Mouse (Mus musculus): ENCODE results near the gene Lhx6. TPM values are rescaled to one million over a fixed set of nuclear protein-coding genes. Genes with fewer than 3 reads are reported as not detected.

The Lhx6 gene
- polyA plus RNA-seq, 1 experiment, result 0.58 TPM

DNA sequence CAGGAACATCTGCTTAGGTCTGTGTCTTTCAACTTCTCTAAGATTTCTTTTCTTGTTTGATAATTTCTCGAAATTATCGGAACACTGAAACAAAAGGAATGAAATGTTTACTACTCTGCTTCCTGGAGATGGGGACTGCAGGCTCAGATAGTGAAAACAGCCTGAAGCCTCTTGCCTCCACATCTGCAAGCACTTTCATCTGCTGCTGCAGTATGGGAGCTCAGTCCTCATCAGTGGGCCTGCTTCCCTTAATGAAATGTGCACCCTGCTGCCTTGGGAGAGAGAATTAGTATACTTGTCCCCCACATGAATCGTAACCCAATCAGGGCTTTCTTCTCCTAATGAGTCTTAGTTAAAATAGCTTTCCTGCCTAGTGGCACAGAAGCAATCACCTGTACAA lies 23.8 kb upstream of the Lhx6 start:
- Histone ChIP-seq H3K4me3 (ENCODE audit: control insufficient read depth, insufficient read depth, low read length) (no peak overlapping the region), H3K4me1 (replicated peaks; ENCODE audit: control insufficient read depth, insufficient read depth, low read length) (no peaks in the 10 kb centered on the region), H3K36me3 (ENCODE audit: control insufficient read depth, insufficient read depth, low read length) (peaks cover 70% of the 10 kb centered on the region), H3K27me3 (ENCODE audit: control insufficient read depth, insufficient read depth, low read length) (no peaks in the 10 kb centered on the region), H3K27ac (ENCODE audit: control insufficient read depth, insufficient read depth, low read length) (no peak overlapping the region)
- no peak for TF ChIP-seq POLR2A (IDR thresholded peaks at IDR 0.05; ENCODE audit: control insufficient read depth, extremely low read depth, insufficient read depth, low read length, poor library complexity)
- no peak for TF ChIP-seq CTCF (IDR thresholded peaks at IDR 0.05; ENCODE audit: borderline replicate concordance, control insufficient read depth, extremely low read depth, insufficient read depth, low read length, poor library complexity)
- 97% methylated on average over 3 of the region's 3 CpGs for WGBS
- no peak for DNase-seq

DNA sequence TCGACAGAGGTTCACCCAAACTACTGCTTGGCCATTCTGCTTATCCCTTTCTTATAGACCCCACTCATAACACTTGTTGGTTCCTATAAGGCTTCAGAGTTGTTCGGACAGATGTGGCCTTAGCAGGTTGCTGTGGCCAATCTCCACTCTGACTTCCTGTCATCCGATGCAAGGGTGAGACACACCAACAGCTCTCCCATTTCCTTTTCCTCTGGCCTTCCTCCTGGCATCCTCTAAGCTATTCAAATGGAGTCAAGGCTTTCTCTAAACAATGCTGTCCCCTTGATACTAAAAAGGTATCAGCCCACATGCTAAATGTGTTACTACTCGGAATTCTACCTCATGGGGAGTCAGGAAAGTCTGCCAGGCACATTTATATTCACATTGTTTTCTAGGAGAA lies 22.8 kb upstream of the Lhx6 start:
- H3K4me1 ChIP-seq (replicated peaks; ENCODE audit: control insufficient read depth, insufficient read depth, low read length), result no peaks in the 10 kb centered on the region
- H3K27ac ChIP-seq (ENCODE audit: control insufficient read depth, insufficient read depth, low read length), result no peak overlapping the region
- WGBS, result 90% methylated on average over 4 of the region's 4 CpGs
- H3K36me3 ChIP-seq (ENCODE audit: control insufficient read depth, insufficient read depth, low read length), result peaks cover 59% of the 10 kb centered on the region
- no peak overlapping the region for H3K4me3 ChIP-seq (ENCODE audit: control insufficient read depth, insufficient read depth, low read length)
- no peak for TF ChIP-seq POLR2A (IDR thresholded peaks at IDR 0.05; ENCODE audit: control insufficient read depth, extremely low read depth, insufficient read depth, low read length, poor library complexity)
- no peak for TF ChIP-seq CTCF (IDR thresholded peaks at IDR 0.05; ENCODE audit: borderline replicate concordance, control insufficient read depth, extremely low read depth, insufficient read depth, low read length, poor library complexity)
- no peak for DNase-seq
- H3K27me3 ChIP-seq (ENCODE audit: control insufficient read depth, insufficient read depth, low read length), result no peaks in the 10 kb centered on the region

DNA sequence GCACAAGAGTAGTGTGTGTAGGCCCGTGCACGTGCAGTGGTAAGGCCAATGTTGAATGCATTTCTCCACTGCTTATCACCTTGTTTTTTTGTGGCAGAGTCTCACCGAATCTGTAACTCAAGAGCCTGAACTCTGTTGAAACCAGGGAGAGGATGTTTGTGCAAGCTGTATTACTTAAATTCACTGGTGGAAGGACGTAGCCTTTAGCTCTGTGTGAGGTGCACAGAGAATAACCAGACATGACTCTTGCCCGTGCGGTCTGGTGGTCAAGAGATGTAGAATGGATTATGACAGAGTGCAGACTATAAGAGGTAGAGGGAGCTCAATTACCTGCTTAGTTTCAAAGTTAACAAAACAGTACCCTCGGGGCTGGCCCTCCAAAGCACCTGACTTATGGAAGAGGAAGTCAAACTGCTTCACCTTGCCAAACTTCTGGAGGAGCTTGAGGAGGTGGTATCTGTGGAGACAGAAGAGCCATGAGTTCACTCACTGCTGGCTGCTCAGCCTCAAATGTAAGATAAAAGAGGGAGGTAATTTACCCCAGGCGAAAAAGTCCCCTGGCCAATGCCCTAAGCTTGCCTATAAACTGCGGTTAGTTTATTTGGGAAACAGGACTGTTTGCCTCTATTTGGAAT lies 21.7 kb upstream of the Lhx6 start:
- no peak for TF ChIP-seq CTCF (IDR thresholded peaks at IDR 0.05; ENCODE audit: borderline replicate concordance, control insufficient read depth, extremely low read depth, insufficient read depth, low read length, poor library complexity)
- no peak for TF ChIP-seq POLR2A (IDR thresholded peaks at IDR 0.05; ENCODE audit: control insufficient read depth, extremely low read depth, insufficient read depth, low read length, poor library complexity)
- WGBS, result 92% methylated on average over 9 of the region's 9 CpGs
- no peak for DNase-seq
- H3K27me3 ChIP-seq (ENCODE audit: control insufficient read depth, insufficient read depth, low read length), result no peaks in the 10 kb centered on the region
- no peak overlapping the region for H3K4me3 ChIP-seq (ENCODE audit: control insufficient read depth, insufficient read depth, low read length)
- peaks cover 62% of the 10 kb centered on the region for H3K36me3 ChIP-seq (ENCODE audit: control insufficient read depth, insufficient read depth, low read length)
- H3K4me1 ChIP-seq (replicated peaks; ENCODE audit: control insufficient read depth, insufficient read depth, low read length), result no peaks in the 10 kb centered on the region
- no peak overlapping the region for H3K27ac ChIP-seq (ENCODE audit: control insufficient read depth, insufficient read depth, low read length)

DNA sequence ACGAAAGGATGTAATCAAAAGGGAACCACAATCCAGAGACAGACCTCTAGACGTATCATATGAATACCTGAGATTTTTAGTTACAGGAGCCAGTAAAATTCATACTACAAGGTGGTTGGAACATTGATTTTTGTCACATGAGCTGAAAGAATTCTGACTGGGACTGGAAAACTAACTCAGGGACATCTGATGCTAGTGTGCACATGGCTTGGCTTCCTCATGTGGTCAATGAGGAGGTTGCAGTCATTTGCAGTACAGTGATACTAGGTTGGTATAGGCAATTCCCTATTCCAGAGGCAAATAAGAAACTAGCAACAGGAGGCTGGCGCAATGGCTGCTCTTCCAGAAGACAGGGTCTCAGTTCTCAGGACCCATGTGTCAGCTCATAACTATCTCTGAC lies 7.4 kb upstream of the Lhx6 start:
- 61% methylated on average over 3 of the region's 3 CpGs for WGBS

DNA sequence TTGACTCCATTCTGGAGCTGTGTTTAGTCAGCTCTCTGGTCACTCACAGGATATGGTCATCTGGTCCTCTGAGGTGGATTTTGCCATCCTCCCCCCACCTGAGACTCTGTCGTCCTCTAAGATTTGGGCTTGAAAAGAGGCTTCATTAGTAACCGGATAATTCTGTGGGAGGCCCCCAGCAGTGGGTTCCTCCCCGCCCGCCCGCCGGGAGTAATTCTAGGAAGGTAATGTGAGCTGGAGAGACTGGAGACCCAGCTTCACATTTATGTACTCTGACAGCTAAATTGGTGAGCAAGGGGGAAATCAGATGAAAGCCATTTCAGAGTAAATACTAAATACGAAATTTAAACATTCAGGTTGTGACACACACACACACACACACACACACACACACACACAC lies 3.4 kb upstream of the Lhx6 start:
- Histone ChIP-seq H3K4me1 (replicated peaks; ENCODE audit: control insufficient read depth, insufficient read depth, low read length) (no peaks in the 10 kb centered on the region), H3K4me3 (ENCODE audit: control insufficient read depth, insufficient read depth, low read length) (no peak overlapping the region), H3K36me3 (ENCODE audit: control insufficient read depth, insufficient read depth, low read length) (no peaks in the 10 kb centered on the region), H3K27me3 (ENCODE audit: control insufficient read depth, insufficient read depth, low read length) (peaks cover 23% of the 10 kb centered on the region), H3K27ac (ENCODE audit: control insufficient read depth, insufficient read depth, low read length) (no peak overlapping the region)
- WGBS, result 21% methylated on average over 7 of the region's 7 CpGs
- TF ChIP-seq POLR2A (IDR thresholded peaks at IDR 0.05; ENCODE audit: control insufficient read depth, extremely low read depth, insufficient read depth, low read length, poor library complexity) (no peak), CTCF (IDR thresholded peaks at IDR 0.05; ENCODE audit: borderline replicate concordance, control insufficient read depth, extremely low read depth, insufficient read depth, low read length, poor library complexity) (no peak)
- no peak for DNase-seq

More for the DNA sequence above, 7.4 kb upstream of the Lhx6 start:
- Histone ChIP-seq H3K4me1 (replicated peaks; ENCODE audit: control insufficient read depth, insufficient read depth, low read length) (no peaks in the 10 kb centered on the region), H3K27ac (ENCODE audit: control insufficient read depth, insufficient read depth, low read length) (no peak overlapping the region), H3K4me3 (ENCODE audit: control insufficient read depth, insufficient read depth, low read length) (no peak overlapping the region), H3K27me3 (ENCODE audit: control insufficient read depth, insufficient read depth, low read length) (peaks cover under 1% of the 10 kb centered on the region; the same call in 1 of the 2 replicates), H3K36me3 (ENCODE audit: control insufficient read depth, insufficient read depth, low read length) (peaks cover 13% of the 10 kb centered on the region)
- no peak for DNase-seq
- no peak for TF ChIP-seq POLR2A (IDR thresholded peaks at IDR 0.05; ENCODE audit: control insufficient read depth, extremely low read depth, insufficient read depth, low read length, poor library complexity)
- TF ChIP-seq CTCF (IDR thresholded peaks at IDR 0.05; ENCODE audit: borderline replicate concordance, control insufficient read depth, extremely low read depth, insufficient read depth, low read length, poor library complexity), result no peak

DNA sequence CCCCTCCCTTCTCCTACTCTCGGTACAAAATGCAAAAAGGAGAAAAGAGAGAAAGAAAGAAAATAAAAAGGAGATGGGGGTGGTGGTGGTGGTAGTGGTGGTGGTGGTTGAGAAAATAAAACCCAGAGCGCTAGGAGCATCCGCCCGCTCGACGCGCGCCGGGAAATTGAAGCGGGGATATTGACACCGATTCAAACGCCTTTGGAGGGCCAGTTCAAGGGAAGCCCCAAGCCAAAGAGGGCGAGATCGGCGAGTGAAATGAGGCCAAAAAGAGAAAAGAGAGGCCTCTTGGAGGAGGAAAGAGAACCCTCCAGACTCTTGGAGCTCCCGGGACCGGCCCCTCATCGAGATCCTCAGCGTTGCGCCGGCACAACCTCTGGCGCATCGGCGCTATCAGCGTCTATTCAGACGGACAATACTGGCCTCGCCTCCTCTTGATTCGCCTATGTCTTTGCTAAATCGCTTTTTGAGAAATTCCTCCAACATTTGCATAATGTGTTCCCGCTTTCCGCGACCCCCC lies 712 bp downstream of the Lhx6 start:
- TF ChIP-seq CTCF (IDR thresholded peaks at IDR 0.05; ENCODE audit: borderline replicate concordance, control insufficient read depth, extremely low read depth, insufficient read depth, low read length, poor library complexity), result no peak
- TF ChIP-seq POLR2A (IDR thresholded peaks at IDR 0.05; ENCODE audit: control insufficient read depth, extremely low read depth, insufficient read depth, low read length, poor library complexity), result no peak
- Histone ChIP-seq H3K36me3 (ENCODE audit: control insufficient read depth, insufficient read depth, low read length) (no peaks in the 10 kb centered on the region), H3K27me3 (ENCODE audit: control insufficient read depth, insufficient read depth, low read length) (peaks cover 44% of the 10 kb centered on the region), H3K27ac (ENCODE audit: control insufficient read depth, insufficient read depth, low read length) (no peak overlapping the region), H3K4me1 (replicated peaks; ENCODE audit: control insufficient read depth, insufficient read depth, low read length) (peaks cover 7% of the 10 kb centered on the region), H3K4me3 (ENCODE audit: control insufficient read depth, insufficient read depth, low read length) (no peak overlapping the region)
- no peak for DNase-seq
- 5% methylated on average over 32 of the region's 32 CpGs for WGBS
